Mouse (Mus musculus) urinary bladder, adult 18-20 months (tissue): Measurements from ENCODE around the gene St7l.
"Not testable (repeated sequence)": the region's sequence is repeated elsewhere in the genome, so short reads cannot be mapped to it uniquely, and the experiment has no call there.

ENCODE experiments used
- DNase-seq, 2 experiments: peaks; one replicate each; pipeline ENCODE4 v3.0.0; 2022; ENCODE audit warnings: low spot score in 2 of 2, mixed read lengths in 2 of 2

The St7l gene

GRCm38 (mm10) chr3:104863786-104864650 lies at the start of gene St7l, which contains the start of gene Capza1:
Gene St7l (plus strand): TSS chr3:104864005.
Gene Capza1 (minus strand): TSS chr3:104864505.
- peak; percentile 80 to 88 for DNase-seq

- DNase-seq = no peak
These were observed 49.1 kb upstream of the St7l start for GRCm38 (mm10) chr3:104814746-104815145.

- no peak for DNase-seq
These were observed 48.5 kb upstream of the St7l start for GRCm38 (mm10) chr3:104815346-104815745.

- DNase-seq = no peak
These were observed 47.7 kb upstream of the St7l start for GRCm38 (mm10) chr3:104816130-104816529.

GRCm38 (mm10) chr3:104817481-104817990 lies 46.3 kb upstream of the St7l start:
- DNase-seq = peak; percentile 38 to 73

GRCm38 (mm10) chr3:104817991-104818748 lies 45.6 kb upstream of the St7l start, which contains the start of gene Mov10:
Gene Mov10 (minus strand): TSS chr3:104818563.
- peak; percentile 47 to 56 for DNase-seq

- DNase-seq = no peak
These were observed 45.1 kb upstream of the St7l start for GRCm38 (mm10) chr3:104818749-104819134.

GRCm38 (mm10) chr3:104820426-104820825 lies 43.4 kb upstream of the St7l start:
- DNase-seq = no peak

- no peak for DNase-seq
These were observed 41.4 kb upstream of the St7l start for GRCm38 (mm10) chr3:104822413-104822812.

GRCm38 (mm10) chr3:104835797-104836196 lies 28.0 kb upstream of the St7l start:
- no peak for DNase-seq

GRCm38 (mm10) chr3:104841049-104841448 lies 22.8 kb upstream of the St7l start:
- DNase-seq = no peak

- no peak for DNase-seq
These were observed 17.2 kb upstream of the St7l start for GRCm38 (mm10) chr3:104846601-104847000.

GRCm38 (mm10) chr3:104854465-104854864 lies 9.3 kb upstream of the St7l start:
- DNase-seq = no peak

- no peak for DNase-seq
These were observed 8.9 kb upstream of the St7l start for GRCm38 (mm10) chr3:104854866-104855265.

- no peak for DNase-seq
These were observed 7.7 kb upstream of the St7l start for GRCm38 (mm10) chr3:104856106-104856505.

GRCm38 (mm10) chr3:104858560-104858959 lies 5.2 kb upstream of the St7l start:
- no peak for DNase-seq

- DNase-seq = peak; percentile 86 to 87
These were observed 991 bp downstream of the St7l start for GRCm38 (mm10) chr3:104864651-104865340.

GRCm38 (mm10) chr3:104865341-104865788 lies 1.6 kb downstream of the St7l start:
- no peak for DNase-seq

- DNase-seq = not testable (repeated sequence)
These were observed 2.9 kb downstream of the St7l start for GRCm38 (mm10) chr3:104866674-104867073.

GRCm38 (mm10) chr3:104869611-104870010 lies 5.8 kb downstream of the St7l start:
- DNase-seq = no peak

- no peak for DNase-seq
These were observed 24.8 kb downstream of the St7l start for GRCm38 (mm10) chr3:104888585-104888984.

- DNase-seq = no peak
These were observed 32.3 kb downstream of the St7l start for GRCm38 (mm10) chr3:104896141-104896540.
